Mouse (Mus musculus) bone marrow macrophage, adult 2 months (primary cell): ENCODE measurements around the gene Ptprs.

Experiments used
- CTCF ChIP-seq: IDR thresholded peaks from 2 replicates; pipeline ENCODE4 v1.5.1; 2012; ENCODE audit warnings: low read depth, mild to moderate bottlenecking, low read length, moderate library complexity
- POLR2A ChIP-seq: IDR thresholded peaks from 2 replicates; pipeline ENCODE4 v1.6.1; 2012; ENCODE audit warnings: mild to moderate bottlenecking, low read depth, low read length, borderline replicate concordance

DNA sequence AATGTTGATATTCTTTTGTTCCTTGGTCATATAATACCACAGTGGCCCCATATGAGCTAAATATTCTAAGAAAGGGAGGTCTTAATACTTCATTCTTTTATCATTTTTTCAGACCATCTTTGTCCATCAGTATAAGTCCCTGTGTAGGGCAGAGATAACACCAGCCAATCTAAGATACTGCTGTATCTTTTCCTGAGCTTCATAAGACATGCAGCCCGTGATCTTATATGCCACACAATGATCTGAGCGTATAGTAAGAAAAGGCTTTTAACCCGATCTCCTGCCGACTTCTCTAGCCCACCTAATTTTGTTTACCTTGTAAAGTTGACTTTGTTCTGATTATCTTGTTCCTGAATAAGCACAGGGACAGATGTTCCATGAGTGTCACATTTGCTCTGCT lies 48.7 kb upstream of the Ptprs start:
- TF ChIP-seq POLR2A (no peak), CTCF (no peak)
